Mouse (Mus musculus): ENCODE measurements around the gene Disp2.

DNA sequence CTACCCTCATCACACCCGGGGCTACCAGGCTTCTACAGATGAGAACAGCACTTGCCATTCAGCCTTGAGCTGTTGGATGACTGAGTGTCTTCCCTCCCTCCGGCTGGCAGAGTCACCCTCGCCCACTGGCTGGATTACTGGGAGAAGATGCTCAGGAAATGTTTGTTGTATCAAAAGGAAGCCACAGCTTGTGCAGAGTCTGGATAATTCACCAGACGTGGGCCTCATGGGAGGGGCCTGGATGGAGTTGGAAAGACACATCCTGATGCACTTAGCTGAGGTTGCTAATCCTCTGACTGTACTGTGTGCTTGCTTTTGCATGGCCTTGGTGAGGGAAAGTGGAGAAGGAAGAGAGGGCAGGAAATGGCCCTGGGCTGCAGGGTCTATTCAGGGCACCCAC is 23.4 kb upstream of the Disp2 start:
- TF ChIP-seq CTCF (IDR thresholded peaks at IDR 0.05; ENCODE audit: insufficient read depth, low read length) (no peak), POLR2A (IDR thresholded peaks at IDR 0.05; ENCODE audit: borderline replicate concordance, extremely low read depth, low read depth, low read length) (no peak)

Data from lung, adult 2 months (tissue).